Mouse (Mus musculus) heart, embryonic 12.5 days (tissue): ENCODE data around the gene Tbce. TPM values are rescaled to one million over a fixed set of nuclear protein-coding genes. Genes with fewer than 3 reads are reported as not detected.
"Not testable (repeated sequence)": the region's sequence is repeated elsewhere in the genome, so short reads cannot be mapped to it uniquely, and the experiment has no call there.

Experiments used
- ATAC-seq: fragments of 200-750 bp; cut with Nextera tagmentation; 2 replicates; pipeline ENCODE4 v1.8.0; 2017; ENCODE audit warnings: moderate TSS enrichment, moderate library complexity; ENCODE audit not compliant: insufficient number of reproducible peaks, low FRiP score
- H3K27ac ChIP-seq: fragments of 300-500 bp; sonication (generic); 2 replicates; pipeline ENCODE4 v1.5.1; 2016; ENCODE audit warnings: mild to moderate bottlenecking, moderate library complexity; ENCODE audit not compliant: poor library complexity, severe bottlenecking
- H3K27me3 ChIP-seq: fragments of 300-500 bp; sonication (generic); replicated peaks from 2 replicates; pipeline ENCODE4 v1.6.1; 2016; ENCODE audit warnings: mild to moderate bottlenecking, moderate library complexity
- H3K36me3 ChIP-seq: fragments of 300-500 bp; sonication (generic); 2 replicates; pipeline ENCODE4 v1.6.1; 2016; ENCODE audit warnings: mild to moderate bottlenecking, moderate library complexity
- H3K4me1 ChIP-seq: fragments of 300-500 bp; sonication (generic); replicated peaks from 2 replicates; pipeline ENCODE4 v1.6.1; 2016; ENCODE audit warnings: mild to moderate bottlenecking
- H3K4me2 ChIP-seq: fragments of 300-500 bp; sonication (generic); 2 replicates; pipeline ENCODE4 v1.6.1; 2016; ENCODE audit warnings: mild to moderate bottlenecking, moderate library complexity
- H3K4me3 ChIP-seq: fragments of 300-500 bp; sonication (generic); 2 replicates; pipeline ENCODE4 v1.5.1; 2016; ENCODE audit warnings: mild to moderate bottlenecking
- H3K9ac ChIP-seq: fragments of 300-500 bp; sonication (generic); 2 replicates; pipeline ENCODE4 v1.6.1; 2016; ENCODE audit warnings: mild to moderate bottlenecking, moderate library complexity
- H3K9me3 ChIP-seq: fragments of 300-500 bp; sonication (generic); replicated peaks from 2 replicates; pipeline ENCODE4 v1.6.1; 2016; ENCODE audit warnings: mild to moderate bottlenecking, moderate library complexity
- WGBS: fragments of 180-500 bp; shearing (Covaris S2); methylation state at CpG from one replicate; pipeline ENCODE4 v1.1.7; 2016; 5-methylcytosine and 5-hydroxymethylcytosine counted together
- polyA plus RNA-seq: library from polyadenylated mRNA; unstranded; fragments of >200 nt; fragmentation: Nextera tagmentation; extraction: Ambion mirVana; gene quantifications from 2 replicates; pipeline ENCODE4 v1.2.1, GENCODE M21; 2016

The Tbce gene
- polyA plus RNA-seq, 1 experiment from 2014 or later = 38.1 TPM

GRCm38 (mm10) chr13:14011454-14011995 lies 27.9 kb downstream of the Tbce start:
- Histone ChIP-seq H3K9ac (no peak overlapping the region), H3K9me3 (no peaks in the 10 kb centered on the region), H3K4me3 (no peak overlapping the region), H3K27ac (no peak overlapping the region), H3K4me1 (no peaks in the 10 kb centered on the region), H3K4me2 (no peak overlapping the region), H3K36me3 (peaks cover 59% of the 10 kb centered on the region), H3K27me3 (no peaks in the 10 kb centered on the region)
- ATAC-seq = no peak
- WGBS = 89% methylated on average over 4 of the region's 4 CpGs

- H3K9ac ChIP-seq = no peak overlapping the region
- WGBS = 74% methylated on average over 2 of the region's 2 CpGs
- no peak for ATAC-seq
- peaks cover 69% of the 10 kb centered on the region for H3K36me3 ChIP-seq
- no peak overlapping the region for H3K4me2 ChIP-seq
- no peaks in the 10 kb centered on the region for H3K9me3 ChIP-seq
- no peak overlapping the region for H3K4me3 ChIP-seq
- H3K4me1 ChIP-seq = no peaks in the 10 kb centered on the region
- H3K27me3 ChIP-seq = no peaks in the 10 kb centered on the region
- no peak overlapping the region for H3K27ac ChIP-seq
Measured at GRCm38 (mm10) chr13:14006056-14006455, 33.4 kb downstream of the Tbce start.

GRCm38 (mm10) chr13:14004999-14005398 lies 34.4 kb downstream of the Tbce start:
- ATAC-seq = no peak
- H3K4me2 ChIP-seq = no peak overlapping the region
- H3K9me3 ChIP-seq = no peaks in the 10 kb centered on the region
- 85% methylated on average over 5 of the region's 5 CpGs for WGBS
- peaks cover 74% of the 10 kb centered on the region for H3K36me3 ChIP-seq
- H3K9ac ChIP-seq = no peak overlapping the region
- no peak overlapping the region for H3K27ac ChIP-seq
- no peaks in the 10 kb centered on the region for H3K27me3 ChIP-seq
- H3K4me1 ChIP-seq = no peaks in the 10 kb centered on the region
- H3K4me3 ChIP-seq = no peak overlapping the region

- H3K4me2 ChIP-seq = no peak overlapping the region
Measured at GRCm38 (mm10) chr13:14004086-14004485, 35.4 kb downstream of the Tbce start.

GRCm38 (mm10) chr13:14002706-14003105 lies 36.7 kb downstream of the Tbce start:
- peak; percentile 11; the same call in 1 of the 2 replicates for ATAC-seq
- no peak overlapping the region for H3K27ac ChIP-seq

More at GRCm38 (mm10) chr13:14004086-14004485, 35.4 kb downstream of the Tbce start:
- no peaks in the 10 kb centered on the region for H3K9me3 ChIP-seq
- H3K4me1 ChIP-seq = no peaks in the 10 kb centered on the region
- no peak overlapping the region for H3K4me3 ChIP-seq
- no peak for ATAC-seq
- H3K36me3 ChIP-seq = peaks cover 78% of the 10 kb centered on the region
- 82% methylated on average over 4 of the region's 4 CpGs for WGBS
- no peak overlapping the region for H3K27ac ChIP-seq
- no peaks in the 10 kb centered on the region for H3K27me3 ChIP-seq
- no peak overlapping the region for H3K9ac ChIP-seq

GRCm38 (mm10) chr13:13997476-13997875 lies 42.0 kb downstream of the Tbce start:
- no peak overlapping the region for H3K27ac ChIP-seq
- no peak overlapping the region for H3K4me2 ChIP-seq
- no peak overlapping the region for H3K4me3 ChIP-seq
- no peaks in the 10 kb centered on the region for H3K27me3 ChIP-seq
- H3K4me1 ChIP-seq = no peaks in the 10 kb centered on the region
- peaks cover 89% of the 10 kb centered on the region for H3K36me3 ChIP-seq
- no peaks in the 10 kb centered on the region for H3K9me3 ChIP-seq
- ATAC-seq = no peak
- WGBS = 85% methylated on average over 5 of the region's 5 CpGs
- H3K9ac ChIP-seq = no peak overlapping the region

More at GRCm38 (mm10) chr13:14002706-14003105, 36.7 kb downstream of the Tbce start:
- 75% methylated on average over 2 of the region's 2 CpGs for WGBS
- H3K4me2 ChIP-seq = no peak overlapping the region
- H3K4me1 ChIP-seq = no peaks in the 10 kb centered on the region
- H3K9ac ChIP-seq = no peak overlapping the region
- H3K4me3 ChIP-seq = no peak overlapping the region
- no peaks in the 10 kb centered on the region for H3K27me3 ChIP-seq
- H3K36me3 ChIP-seq = peaks cover 79% of the 10 kb centered on the region
- no peaks in the 10 kb centered on the region for H3K9me3 ChIP-seq

GRCm38 (mm10) chr13:13995046-13995445 lies 44.4 kb downstream of the Tbce start:
- H3K4me1 ChIP-seq = no peaks in the 10 kb centered on the region
- no peaks in the 10 kb centered on the region for H3K27me3 ChIP-seq
- no peak overlapping the region for H3K4me3 ChIP-seq
- H3K36me3 ChIP-seq = peaks cover 76% of the 10 kb centered on the region
- 89% methylated on average over 5 of the region's 5 CpGs for WGBS
- H3K4me2 ChIP-seq = no peak overlapping the region
- no peaks in the 10 kb centered on the region for H3K9me3 ChIP-seq
- H3K27ac ChIP-seq = no peak overlapping the region
- ATAC-seq = no peak
- H3K9ac ChIP-seq = no peak overlapping the region

GRCm38 (mm10) chr13:13993041-13993440 lies 46.4 kb downstream of the Tbce start:
- 81% methylated on average over 3 of the region's 3 CpGs for WGBS
- no peak overlapping the region for H3K27ac ChIP-seq
- peaks cover 60% of the 10 kb centered on the region for H3K36me3 ChIP-seq
- no peak overlapping the region for H3K9ac ChIP-seq
- H3K9me3 ChIP-seq = no peaks in the 10 kb centered on the region
- no peak overlapping the region for H3K4me2 ChIP-seq
- H3K4me3 ChIP-seq = no peak overlapping the region
- H3K4me1 ChIP-seq = no peaks in the 10 kb centered on the region
- no peaks in the 10 kb centered on the region for H3K27me3 ChIP-seq
- no peak for ATAC-seq

GRCm38 (mm10) chr13:13990391-13990790 lies 49.0 kb downstream of the Tbce start:
- H3K27me3 ChIP-seq = no peaks in the 10 kb centered on the region
- no peaks in the 10 kb centered on the region for H3K9me3 ChIP-seq
- no peak overlapping the region for H3K27ac ChIP-seq
- no peak overlapping the region for H3K4me3 ChIP-seq
- peaks cover 45% of the 10 kb centered on the region for H3K36me3 ChIP-seq
- WGBS = 62% methylated on average over 2 of the region's 2 CpGs
- H3K4me1 ChIP-seq = no peaks in the 10 kb centered on the region
- ATAC-seq = no peak
- H3K9ac ChIP-seq = no peak overlapping the region
- H3K4me2 ChIP-seq = no peak overlapping the region

- no peaks in the 10 kb centered on the region for H3K4me1 ChIP-seq
- no peak for ATAC-seq
- no peak overlapping the region for H3K27ac ChIP-seq
- H3K27me3 ChIP-seq = no peaks in the 10 kb centered on the region
- H3K9me3 ChIP-seq = no peaks in the 10 kb centered on the region
- 91% methylated on average over 2 of the region's 2 CpGs for WGBS
- H3K9ac ChIP-seq = no peak overlapping the region
- peaks cover 36% of the 10 kb centered on the region for H3K36me3 ChIP-seq
- no peak overlapping the region for H3K4me3 ChIP-seq
- no peak overlapping the region for H3K4me2 ChIP-seq
Measured at GRCm38 (mm10) chr13:13989135-13989534, 50.3 kb downstream of the Tbce start.

GRCm38 (mm10) chr13:13983523-13983922 lies 55.9 kb downstream of the Tbce start:
- no peak overlapping the region for H3K9ac ChIP-seq
- 77% methylated on average over 6 of the region's 6 CpGs for WGBS
- peaks cover 22% of the 10 kb centered on the region for H3K36me3 ChIP-seq
- H3K4me3 ChIP-seq = no peak overlapping the region
- no peaks in the 10 kb centered on the region for H3K9me3 ChIP-seq
- no peak overlapping the region for H3K4me2 ChIP-seq
- ATAC-seq = peak; percentile 81
- no peak overlapping the region for H3K27ac ChIP-seq
- no peaks in the 10 kb centered on the region for H3K27me3 ChIP-seq
- no peaks in the 10 kb centered on the region for H3K4me1 ChIP-seq

GRCm38 (mm10) chr13:13981842-13982241 lies 57.6 kb downstream of the Tbce start:
- not testable (repeated sequence) for H3K4me2 ChIP-seq, H3K4me1 ChIP-seq, H3K4me3 ChIP-seq, H3K9me3 ChIP-seq, H3K27me3 ChIP-seq, H3K9ac ChIP-seq, H3K27ac ChIP-seq
- peaks cover 16% of the 10 kb centered on the region for H3K36me3 ChIP-seq
- WGBS = 71% methylated on average over 1 of the region's 1 CpGs
- 0 out of 2 replicates have a peak, but pooled peaks have one; percentile 71 for ATAC-seq
